Mouse (Mus musculus) testis, adult 2 months (tissue): ENCODE measurements around the gene Hdac11. TPM values are rescaled to one million over a fixed set of nuclear protein-coding genes. Genes with fewer than 3 reads are reported as not detected.
"Not testable (repeated sequence)": the region's sequence is repeated elsewhere in the genome, so short reads cannot be mapped to it uniquely, and the experiment has no call there.

Experiments used
- H3K27ac ChIP-seq: fragments of 200-500 bp; 2 replicates; pipeline ENCODE4 v1.5.1; 2012; ENCODE audit warnings: low read depth, low read length; ENCODE audit not compliant: control insufficient read depth, insufficient read depth
- H3K27me3 ChIP-seq: fragments of 200-500 bp; 2 replicates; pipeline ENCODE4 v1.6.1; 2012; ENCODE audit warnings: mild to moderate bottlenecking, low read length, moderate library complexity; ENCODE audit not compliant: control insufficient read depth, insufficient read depth
- H3K36me3 ChIP-seq: fragments of 200-500 bp; 2 replicates; pipeline ENCODE4 v1.6.1; 2012; ENCODE audit warnings: mild to moderate bottlenecking, low read length; ENCODE audit not compliant: control insufficient read depth, insufficient read depth
- H3K4me1 ChIP-seq: fragments of 200-500 bp; 2 replicates; pipeline ENCODE4 v1.6.1; 2012; ENCODE audit warnings: low read length; ENCODE audit not compliant: control insufficient read depth, insufficient read depth
- H3K4me3 ChIP-seq: fragments of 200-500 bp; 2 replicates; pipeline ENCODE4 v1.5.1; 2012; ENCODE audit warnings: low read depth, mild to moderate bottlenecking, low read length, moderate library complexity, mixed read lengths; ENCODE audit not compliant: control insufficient read depth
- CTCF ChIP-seq: fragments of 200-500 bp; IDR thresholded peaks from 2 replicates; pipeline ENCODE4 v1.5.1; 2012; ENCODE audit warnings: low read depth, mild to moderate bottlenecking, inconsistent platforms, low read length, moderate library complexity; ENCODE audit not compliant: control insufficient read depth, insufficient read depth, insufficient replicate concordance
- POLR2A ChIP-seq: fragments of 200-500 bp; IDR thresholded peaks from 2 replicates; pipeline ENCODE4 v1.6.1; 2012; ENCODE audit warnings: low read depth, mild to moderate bottlenecking, inconsistent platforms, low read length, moderate library complexity; ENCODE audit not compliant: control insufficient read depth
- polyA plus RNA-seq: library from polyadenylated mRNA; depleted of rRNA; stranded (reverse); fragments of >200 nt; gene quantifications from 2 replicates; pipeline ENCODE4 v1.2.3, GENCODE M21; 2012

The Hdac11 gene
- polyA plus RNA-seq, 1 experiment: 168 TPM

DNA sequence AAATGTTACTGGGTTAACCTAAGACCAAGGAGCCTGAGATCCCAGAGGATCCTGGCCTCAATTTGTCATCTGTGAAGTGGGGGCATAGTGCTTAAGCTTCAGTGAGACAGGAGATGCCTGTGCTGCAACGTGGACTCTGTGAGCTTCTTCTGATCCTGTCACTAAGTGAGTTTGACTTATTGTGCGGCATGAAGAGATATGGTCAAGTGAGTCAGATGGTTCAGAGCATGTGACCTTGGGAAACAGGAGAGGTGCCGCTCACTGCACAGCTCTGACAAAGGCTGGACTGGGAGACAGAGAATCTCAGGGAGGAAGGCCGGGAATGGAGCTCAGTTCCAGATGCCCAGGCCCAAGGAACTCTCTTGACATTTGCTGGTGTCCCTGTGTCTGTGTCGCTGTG, 49.3 kb downstream of the Hdac11 start:
- Histone ChIP-seq H3K36me3 (no peaks in the 10 kb centered on the region), H3K4me1 (peaks cover 4% of the 10 kb centered on the region), H3K27me3 (no peaks in the 10 kb centered on the region), H3K27ac (no peak overlapping the region), H3K4me3 (no peak overlapping the region)
- TF ChIP-seq POLR2A (no peak), CTCF (no peak)

DNA sequence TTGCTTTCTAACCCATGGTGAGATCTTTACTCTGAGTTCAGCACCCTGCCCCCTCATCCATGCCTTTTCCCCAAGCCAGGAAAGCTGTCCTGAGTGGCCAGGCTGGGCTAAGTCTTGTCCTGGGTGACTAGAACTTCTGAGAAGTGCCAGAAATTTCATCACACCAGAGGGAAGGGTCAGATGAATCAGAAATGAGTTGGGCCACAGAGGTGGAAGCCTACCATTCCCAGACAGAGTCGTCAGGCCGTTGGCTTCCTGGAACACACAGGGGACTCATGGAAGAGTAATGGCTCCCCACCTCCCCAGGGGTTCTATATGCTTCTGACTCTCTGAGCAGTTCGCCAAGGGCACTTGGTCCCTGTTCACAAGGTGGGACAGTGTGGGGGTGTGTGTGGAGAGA, 51.0 kb downstream of the Hdac11 start:
- H3K4me1 ChIP-seq: peaks cover 6% of the 10 kb centered on the region
- H3K4me3 ChIP-seq: no peak overlapping the region
- no peaks in the 10 kb centered on the region for H3K36me3 ChIP-seq
- H3K27ac ChIP-seq: no peak overlapping the region
- no peaks in the 10 kb centered on the region for H3K27me3 ChIP-seq
- TF ChIP-seq CTCF (no peak), POLR2A (no peak)

GRCm38 (mm10) chr6:91209780-91210179, 53.3 kb downstream of the Hdac11 start:
- peaks cover 13% of the 10 kb centered on the region for H3K4me1 ChIP-seq
- no peak for TF ChIP-seq POLR2A
- no peaks in the 10 kb centered on the region for H3K36me3 ChIP-seq
- no peaks in the 10 kb centered on the region for H3K27me3 ChIP-seq
- no peak overlapping the region for H3K4me3 ChIP-seq
- no peak overlapping the region for H3K27ac ChIP-seq

DNA sequence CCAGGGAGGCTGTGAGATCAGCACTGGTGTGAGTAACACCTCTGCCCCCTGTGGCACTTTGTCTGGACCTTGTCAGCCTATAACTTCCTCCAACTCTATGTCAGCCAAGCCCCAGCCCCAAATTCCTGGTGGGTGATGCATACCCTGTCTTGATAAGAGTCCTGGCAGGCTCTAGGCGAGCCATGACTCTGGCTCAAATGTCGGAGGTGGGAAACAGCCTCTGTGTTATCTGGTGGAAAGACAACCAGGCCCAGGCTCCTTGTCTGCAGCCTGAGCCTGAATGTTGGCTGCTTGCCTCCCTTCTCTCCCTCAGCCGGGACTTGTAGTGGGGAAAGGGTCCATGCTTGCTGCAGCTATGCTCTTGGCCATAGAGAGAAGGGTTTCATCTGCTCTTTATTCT, 54.4 kb downstream of the Hdac11 start:
- Histone ChIP-seq H3K27me3 (no peaks in the 10 kb centered on the region), H3K4me1 (peaks cover 13% of the 10 kb centered on the region), H3K4me3 (no peak overlapping the region), H3K27ac (no peak overlapping the region), H3K36me3 (no peaks in the 10 kb centered on the region)
- TF ChIP-seq POLR2A (no peak), CTCF (no peak)

- not testable (repeated sequence) for H3K27me3 ChIP-seq, H3K36me3 ChIP-seq, H3K27ac ChIP-seq
- Histone ChIP-seq H3K4me1 (peaks cover 13% of the 10 kb centered on the region), H3K4me3 (peak within 1 kb of the TSS; percentile 33)
These were observed 55.7 kb downstream of the Hdac11 start, which contains the start of gene Fbln2 for GRCm38 (mm10) chr6:91212155-91212554. Fbln2 (plus strand) TSS chr6:91212455.

DNA sequence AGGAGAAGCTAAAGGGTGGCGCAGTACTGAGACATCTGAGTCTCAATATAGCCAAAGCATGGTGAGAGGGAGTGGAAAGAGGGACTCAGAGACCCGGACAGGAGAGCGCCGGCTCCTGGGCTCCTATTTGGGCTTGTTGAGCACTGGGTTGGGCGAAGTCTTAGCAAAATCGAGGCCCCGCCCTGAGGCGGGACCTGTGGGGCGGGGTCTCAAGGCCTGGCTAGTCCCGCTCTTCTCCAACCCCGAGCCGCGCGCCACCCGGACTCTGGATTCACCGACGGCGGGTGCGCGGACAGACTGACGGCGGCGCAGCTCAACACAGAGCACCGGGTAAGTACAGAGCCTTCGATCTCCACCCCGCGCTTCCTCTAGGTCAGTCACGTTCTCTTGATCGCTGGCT, 56.1 kb downstream of the Hdac11 start:
- Histone ChIP-seq H3K27me3 (no peaks in the 10 kb centered on the region), H3K4me1 (peaks cover 13% of the 10 kb centered on the region), H3K27ac (no peak overlapping the region), H3K36me3 (no peaks in the 10 kb centered on the region), H3K4me3 (peak overlapping the region; percentile 33)
- TF ChIP-seq POLR2A (no peak), CTCF (no peak)

GRCm38 (mm10) chr6:91213287-91214218, 57.1 kb downstream of the Hdac11 start:
- no peaks in the 10 kb centered on the region for H3K27me3 ChIP-seq

DNA sequence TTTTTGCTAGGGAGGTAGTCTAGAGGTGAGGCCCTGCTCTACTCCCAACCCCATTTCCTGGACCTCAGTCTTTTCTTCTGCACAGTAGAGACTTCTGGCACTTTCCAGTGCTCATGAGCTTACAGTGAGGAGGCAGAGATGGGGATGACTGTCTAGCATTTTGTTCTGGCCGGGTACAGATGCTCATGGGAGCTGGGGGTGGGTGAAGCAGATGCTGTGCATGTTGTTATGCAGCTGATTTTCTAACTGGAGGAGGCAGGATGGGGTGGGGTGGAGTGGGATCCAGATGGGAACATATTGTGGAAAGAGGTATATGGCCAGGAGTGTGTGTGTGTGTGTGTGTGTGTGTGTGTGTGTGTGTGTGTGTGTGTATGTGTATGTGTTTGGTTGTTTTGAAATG, 59.0 kb downstream of the Hdac11 start:
- no peaks in the 10 kb centered on the region for H3K27me3 ChIP-seq
- no peaks in the 10 kb centered on the region for H3K36me3 ChIP-seq
- TF ChIP-seq POLR2A (no peak), CTCF (no peak)
- no peak overlapping the region for H3K27ac ChIP-seq
- H3K4me3 ChIP-seq: no peak overlapping the region
- peaks cover 9% of the 10 kb centered on the region for H3K4me1 ChIP-seq

More at GRCm38 (mm10) chr6:91213287-91214218, 57.1 kb downstream of the Hdac11 start:
- Histone ChIP-seq H3K4me3 (peak overlapping the region; percentile 33; the same call in 1 of the 2 replicates), H3K36me3 (no peaks in the 10 kb centered on the region), H3K4me1 (peaks cover 13% of the 10 kb centered on the region), H3K27ac (no peak overlapping the region)
- TF ChIP-seq CTCF: no peak
- TF ChIP-seq POLR2A: no peak
